Mouse (Mus musculus) bone marrow macrophage, adult 2 months (primary cell): ENCODE results near the gene Cnpy1.

Source experiments
- CTCF ChIP-seq: IDR thresholded peaks from 2 replicates; pipeline ENCODE4 v1.5.1; 2012; ENCODE audit warnings: low read depth, mild to moderate bottlenecking, low read length, moderate library complexity
- POLR2A ChIP-seq: IDR thresholded peaks from 2 replicates; pipeline ENCODE4 v1.6.1; 2012; ENCODE audit warnings: mild to moderate bottlenecking, low read depth, low read length, borderline replicate concordance

DNA sequence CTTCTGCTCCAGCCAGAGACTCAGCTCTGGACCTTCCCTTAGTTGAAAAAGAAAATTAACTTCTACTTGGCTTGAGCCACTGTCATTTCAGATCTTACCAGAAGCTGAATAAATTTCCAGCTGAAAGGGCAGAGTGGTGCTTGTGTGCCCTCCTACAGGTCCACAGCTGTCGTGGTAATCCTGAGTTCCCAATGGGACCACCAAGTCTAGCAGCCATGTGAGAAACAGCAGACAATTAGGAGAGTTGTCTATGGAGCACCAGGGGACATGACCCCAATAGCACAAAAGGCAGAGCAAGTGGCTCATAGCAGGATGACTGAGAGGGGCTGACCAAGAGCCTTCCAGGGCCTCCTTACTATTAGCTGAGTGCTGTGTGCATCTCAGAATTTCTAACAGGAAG lies 18.2 kb upstream of the Cnpy1 start:
- TF ChIP-seq CTCF: no peak
- no peak for TF ChIP-seq POLR2A
